Mouse (Mus musculus): ENCODE results near the gene Dpy19l3. TPM values are rescaled to one million over a fixed set of nuclear protein-coding genes. Genes with fewer than 3 reads are reported as not detected.
A peak's percentile ranks its signal among the peaks of the same experiment; 100 is the strongest.

The Dpy19l3 gene
- polyA plus RNA-seq, 1 experiment from 2014 or later: 13.1 TPM

GRCm38 (mm10) chr7:35774127-35774526 lies 19.9 kb upstream of the Dpy19l3 start:
- no peak overlapping the region for H3K4me2 ChIP-seq
- H3K9ac ChIP-seq: no peak overlapping the region
- H3K4me1 ChIP-seq (replicated peaks): no peaks in the 10 kb centered on the region
- H3K27me3 ChIP-seq: no peaks in the 10 kb centered on the region
- no peak overlapping the region for H3K4me3 ChIP-seq
- ATAC-seq (replicated peaks; ENCODE audit: insufficient number of reproducible peaks, insufficient read depth, low FRiP score, low read depth): no peak
- H3K36me3 ChIP-seq: peaks cover 52% of the 10 kb centered on the region
- no peaks in the 10 kb centered on the region for H3K9me3 ChIP-seq (replicated peaks)
- WGBS: 85% methylated on average over 12 of the region's 12 CpGs
- no peak overlapping the region for H3K27ac ChIP-seq

- H3K4me3 ChIP-seq: no peak overlapping the region
- H3K36me3 ChIP-seq: peaks cover 40% of the 10 kb centered on the region
- no peak overlapping the region for H3K27ac ChIP-seq
- ATAC-seq (replicated peaks; ENCODE audit: insufficient number of reproducible peaks, insufficient read depth, low FRiP score, low read depth): no peak
- no peak overlapping the region for H3K9ac ChIP-seq
- WGBS: 92% methylated on average over 8 of the region's 8 CpGs
- no peaks in the 10 kb centered on the region for H3K4me1 ChIP-seq (replicated peaks)
- H3K27me3 ChIP-seq: no peaks in the 10 kb centered on the region
- H3K4me2 ChIP-seq: no peak overlapping the region
- no peaks in the 10 kb centered on the region for H3K9me3 ChIP-seq (replicated peaks)
Measured at GRCm38 (mm10) chr7:35772347-35772746, 18.1 kb upstream of the Dpy19l3 start.

DNA sequence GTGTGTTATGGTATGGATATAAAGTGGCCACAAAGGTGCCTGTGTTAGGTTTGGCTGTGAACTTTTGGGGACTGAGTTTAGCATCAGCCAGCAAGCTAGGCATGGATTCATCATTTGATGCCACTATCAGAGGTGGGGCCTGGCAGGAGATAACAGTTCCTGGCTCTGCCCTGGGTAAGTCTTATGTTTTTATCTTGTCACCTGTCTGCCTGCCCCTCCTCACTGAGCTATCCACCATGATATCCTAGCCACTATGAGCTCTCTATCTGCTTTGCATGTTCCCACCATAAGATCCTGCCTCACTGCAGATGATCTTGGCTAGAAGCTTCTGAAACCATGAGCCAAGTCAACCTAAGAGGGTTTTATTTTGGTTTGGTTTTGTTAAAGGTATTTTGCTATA lies 16.9 kb upstream of the Dpy19l3 start:
- Histone ChIP-seq H3K9ac (no peak overlapping the region), H3K9me3 (replicated peaks) (no peaks in the 10 kb centered on the region), H3K4me3 (no peak overlapping the region), H3K27me3 (no peaks in the 10 kb centered on the region), H3K27ac (no peak overlapping the region), H3K36me3 (peaks cover 34% of the 10 kb centered on the region), H3K4me1 (replicated peaks) (no peaks in the 10 kb centered on the region), H3K4me2 (no peak overlapping the region)
- ATAC-seq (replicated peaks; ENCODE audit: insufficient number of reproducible peaks, insufficient read depth, low FRiP score, low read depth): no peak

- Histone ChIP-seq H3K4me3 (no peak overlapping the region), H3K9ac (no peak overlapping the region), H3K27me3 (no peaks in the 10 kb centered on the region), H3K4me2 (no peak overlapping the region), H3K36me3 (peaks cover 24% of the 10 kb centered on the region), H3K27ac (no peak overlapping the region), H3K4me1 (replicated peaks) (no peaks in the 10 kb centered on the region), H3K9me3 (replicated peaks) (no peaks in the 10 kb centered on the region)
- WGBS: 54% methylated on average over 7 of the region's 7 CpGs
- ATAC-seq (replicated peaks; ENCODE audit: insufficient number of reproducible peaks, insufficient read depth, low FRiP score, low read depth): no peak
Measured at GRCm38 (mm10) chr7:35770122-35770521, 15.9 kb upstream of the Dpy19l3 start.

DNA sequence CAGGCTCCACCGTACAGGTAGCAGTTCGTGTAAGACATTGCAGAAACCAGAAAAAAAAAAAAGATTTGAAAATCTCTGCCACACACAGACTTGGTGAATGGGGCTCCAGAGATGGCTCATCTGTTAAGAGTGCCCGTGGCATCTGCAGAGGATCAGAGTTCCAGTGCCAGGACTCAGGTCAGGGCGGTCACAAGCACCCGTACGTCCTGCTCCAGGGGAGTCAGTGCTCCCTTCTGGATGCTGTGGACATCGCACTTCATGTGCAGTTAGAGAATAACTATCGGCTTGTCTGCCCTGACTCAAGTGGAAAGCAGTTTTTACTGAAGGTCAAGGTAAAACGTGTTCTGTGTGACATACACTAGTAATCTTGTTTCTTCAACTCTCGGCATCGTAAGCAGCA lies 10.2 kb upstream of the Dpy19l3 start:
- no peak overlapping the region for H3K4me2 ChIP-seq
- H3K36me3 ChIP-seq: no peaks in the 10 kb centered on the region
- H3K27ac ChIP-seq: no peak overlapping the region
- WGBS: 87% methylated on average over 11 of the region's 11 CpGs
- no peaks in the 10 kb centered on the region for H3K4me1 ChIP-seq (replicated peaks)
- no peak overlapping the region for H3K4me3 ChIP-seq
- no peak for ATAC-seq (replicated peaks; ENCODE audit: insufficient number of reproducible peaks, insufficient read depth, low FRiP score, low read depth)
- no peaks in the 10 kb centered on the region for H3K9me3 ChIP-seq (replicated peaks)
- no peak overlapping the region for H3K9ac ChIP-seq
- no peaks in the 10 kb centered on the region for H3K27me3 ChIP-seq

DNA sequence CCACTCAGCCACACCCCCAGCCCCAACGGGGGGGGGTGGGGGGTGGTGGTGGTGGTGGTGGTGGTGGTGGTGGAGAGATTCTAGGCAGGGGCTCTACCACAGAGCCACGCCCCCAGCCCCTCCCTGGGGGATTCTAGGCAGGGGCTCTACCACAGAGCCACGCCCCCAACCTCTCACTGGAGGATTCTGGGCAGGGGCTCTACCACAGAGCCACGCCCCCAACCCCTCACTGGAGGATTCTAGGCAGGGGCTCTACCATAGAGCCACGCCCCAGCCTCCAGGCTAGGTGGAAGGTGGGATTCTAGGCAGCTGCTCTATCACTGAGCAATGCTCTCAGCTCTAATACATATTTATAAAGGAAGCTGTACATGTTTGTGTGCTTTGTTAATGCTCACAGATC lies 7.5 kb upstream of the Dpy19l3 start:
- ATAC-seq (replicated peaks; ENCODE audit: insufficient number of reproducible peaks, insufficient read depth, low FRiP score, low read depth): no peak
- 72% methylated on average over 5 of the region's 5 CpGs for WGBS
- H3K9ac ChIP-seq: no peak overlapping the region
- H3K4me2 ChIP-seq: no peak overlapping the region
- no peaks in the 10 kb centered on the region for H3K36me3 ChIP-seq
- no peak overlapping the region for H3K4me3 ChIP-seq
- H3K4me1 ChIP-seq (replicated peaks): no peaks in the 10 kb centered on the region
- H3K27ac ChIP-seq: no peak overlapping the region
- 0 out of 2 replicates have a peak, but pooled peaks cover 5% of the 10 kb centered on the region for H3K27me3 ChIP-seq
- H3K9me3 ChIP-seq (replicated peaks): no peaks in the 10 kb centered on the region

DNA sequence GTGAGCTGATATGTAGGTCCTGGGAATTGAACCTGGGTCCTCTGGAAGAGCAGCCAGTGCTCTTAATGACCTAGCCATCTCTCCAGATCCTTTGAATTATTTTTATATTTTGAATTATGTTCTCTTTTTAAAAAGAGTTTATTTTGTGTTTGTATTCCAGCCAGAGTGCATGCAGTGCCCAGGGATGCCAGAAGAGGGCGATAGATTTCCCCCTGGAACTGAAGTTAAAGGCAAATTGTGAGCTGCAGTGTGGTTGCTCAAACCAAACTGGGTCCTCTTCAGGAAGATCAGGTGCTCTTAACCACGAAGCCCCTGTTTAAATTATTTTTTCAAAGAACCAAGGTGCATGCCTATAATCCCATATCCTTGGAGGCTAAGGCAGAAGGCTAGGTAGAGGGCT lies 5.3 kb upstream of the Dpy19l3 start:
- Histone ChIP-seq H3K9me3 (replicated peaks) (no peaks in the 10 kb centered on the region), H3K27ac (no peak overlapping the region), H3K4me2 (no peak overlapping the region), H3K9ac (no peak overlapping the region), H3K27me3 (0 out of 2 replicates have a peak, but pooled peaks cover 5% of the 10 kb centered on the region), H3K4me1 (replicated peaks) (peaks cover 3% of the 10 kb centered on the region), H3K4me3 (no peak overlapping the region), H3K36me3 (no peaks in the 10 kb centered on the region)
- WGBS: 13% methylated on average over 2 of the region's 2 CpGs
- no peak for ATAC-seq (replicated peaks; ENCODE audit: insufficient number of reproducible peaks, insufficient read depth, low FRiP score, low read depth)

- no peaks in the 10 kb centered on the region for H3K36me3 ChIP-seq
- ATAC-seq (replicated peaks; ENCODE audit: insufficient number of reproducible peaks, insufficient read depth, low FRiP score, low read depth): no peak
- H3K4me3 ChIP-seq: no peak overlapping the region
- H3K9me3 ChIP-seq (replicated peaks): no peaks in the 10 kb centered on the region
- 0 out of 2 replicates have a peak, but pooled peaks cover 5% of the 10 kb centered on the region for H3K27me3 ChIP-seq
- 39% methylated on average over 14 of the region's 14 CpGs for WGBS
- no peak overlapping the region for H3K27ac ChIP-seq
- no peak overlapping the region for H3K4me2 ChIP-seq
- no peak overlapping the region for H3K9ac ChIP-seq
- peaks cover 13% of the 10 kb centered on the region for H3K4me1 ChIP-seq (replicated peaks)
Measured at GRCm38 (mm10) chr7:35756510-35757440, 2.5 kb upstream of the Dpy19l3 start.

DNA sequence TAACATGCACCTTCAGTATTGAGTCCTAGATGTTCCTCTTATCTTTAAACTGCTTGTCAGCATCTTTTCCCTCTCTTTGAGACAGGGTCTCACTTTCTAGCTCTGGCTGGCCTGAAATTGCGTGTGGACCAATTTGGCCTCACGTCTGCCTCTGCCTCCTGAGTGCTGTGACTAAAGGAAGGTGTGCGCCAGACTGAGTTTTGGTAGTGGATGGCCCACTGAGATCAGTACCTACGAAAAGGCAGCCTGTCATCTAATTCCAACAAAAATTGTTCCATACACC lies 573 bp upstream of the Dpy19l3 start:
- 0 out of 2 replicates have a peak overlapping the region, but pooled peaks have one; percentile 56 for H3K27ac ChIP-seq
- H3K4me3 ChIP-seq: peak overlapping the region; percentile 87
- H3K9me3 ChIP-seq (replicated peaks): no peaks in the 10 kb centered on the region
- 0 out of 2 replicates have a peak, but pooled peaks cover 5% of the 10 kb centered on the region for H3K27me3 ChIP-seq
- 65% methylated on average over 4 of the region's 4 CpGs for WGBS
- no peak for ATAC-seq (replicated peaks; ENCODE audit: insufficient number of reproducible peaks, insufficient read depth, low FRiP score, low read depth)
- H3K4me1 ChIP-seq (replicated peaks): peaks cover 13% of the 10 kb centered on the region
- peak overlapping the region; percentile 100 for H3K4me2 ChIP-seq
- H3K9ac ChIP-seq: no peak overlapping the region; the same call in 1 of the 2 replicates
- H3K36me3 ChIP-seq: no peaks in the 10 kb centered on the region

DNA sequence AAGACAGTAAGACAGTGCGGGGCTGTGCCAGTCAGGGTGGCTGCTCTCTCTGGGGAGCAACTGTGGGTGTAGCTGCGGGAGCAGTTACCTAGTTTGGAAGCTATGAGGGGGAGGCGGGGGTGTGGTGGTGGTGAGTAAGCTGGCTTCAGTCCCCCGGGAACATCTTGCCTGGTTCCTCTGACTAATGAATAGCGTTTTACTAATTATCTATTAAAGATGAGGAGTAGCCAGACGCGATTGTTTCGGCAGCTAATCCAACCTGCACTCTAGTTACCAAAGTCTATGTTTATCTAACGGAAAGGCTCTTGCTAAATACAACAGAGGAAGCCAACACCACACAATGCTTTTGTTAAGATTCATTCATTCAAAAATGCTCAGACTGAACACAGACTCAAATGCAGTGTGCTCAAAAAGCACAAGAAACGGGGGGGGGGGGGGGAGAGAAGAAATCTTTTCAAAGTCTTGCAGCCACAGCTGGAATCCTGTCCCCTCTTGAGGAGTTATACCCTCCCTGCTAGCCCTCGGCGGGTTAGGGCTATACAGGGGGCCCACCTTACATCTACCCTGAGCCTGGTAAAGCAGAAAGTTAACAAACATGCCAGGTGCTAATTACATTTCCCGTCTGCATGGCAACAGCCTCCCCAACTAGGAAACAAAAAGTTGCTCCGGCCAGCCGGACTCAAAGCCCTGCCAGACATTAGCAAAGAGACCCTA lies 778 bp downstream of the Dpy19l3 start:
- Histone ChIP-seq H3K27me3 (0 out of 2 replicates have a peak, but pooled peaks cover 5% of the 10 kb centered on the region), H3K9me3 (replicated peaks) (no peaks in the 10 kb centered on the region), H3K4me1 (replicated peaks) (peaks cover 13% of the 10 kb centered on the region), H3K4me3 (peak overlapping the region; percentile 87), H3K36me3 (peaks cover 3% of the 10 kb centered on the region; the same call in 1 of the 2 replicates), H3K27ac (no peak overlapping the region), H3K9ac (peak overlapping the region; percentile 74), H3K4me2 (peak overlapping the region; percentile 100)
- no peak for ATAC-seq (replicated peaks; ENCODE audit: insufficient number of reproducible peaks, insufficient read depth, low FRiP score, low read depth)
- WGBS: 5% methylated on average over 15 of the region's 15 CpGs

DNA sequence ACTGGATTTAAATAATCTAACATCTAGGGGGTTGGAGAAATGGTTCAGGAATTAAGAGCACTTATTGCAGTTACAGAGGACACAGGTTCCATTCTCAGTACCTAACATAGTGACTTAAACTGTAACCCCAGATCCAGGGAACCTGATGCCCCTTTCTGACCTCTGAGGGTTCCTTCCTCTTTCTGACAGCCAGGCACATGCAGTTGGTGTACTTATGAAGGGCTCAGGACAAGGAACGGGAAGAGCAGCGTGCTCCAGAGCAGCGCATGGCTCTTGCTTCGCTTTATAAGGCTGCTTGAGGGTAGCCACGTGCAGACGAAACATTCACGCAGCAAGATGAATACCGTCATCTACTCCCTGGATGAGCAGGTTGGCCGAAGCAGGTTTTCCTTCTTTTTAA lies 3.4 kb downstream of the Dpy19l3 start:
- no peaks in the 10 kb centered on the region for H3K9me3 ChIP-seq (replicated peaks)
- ATAC-seq (replicated peaks; ENCODE audit: insufficient number of reproducible peaks, insufficient read depth, low FRiP score, low read depth): no peak
- peaks cover 13% of the 10 kb centered on the region for H3K4me1 ChIP-seq (replicated peaks)
- no peak overlapping the region for H3K27ac ChIP-seq
- WGBS: 90% methylated on average over 9 of the region's 9 CpGs
- H3K4me2 ChIP-seq: no peak overlapping the region
- peaks cover 12% of the 10 kb centered on the region; the same call in 1 of the 2 replicates for H3K36me3 ChIP-seq
- H3K27me3 ChIP-seq: no peaks in the 10 kb centered on the region
- H3K4me3 ChIP-seq: no peak overlapping the region
- H3K9ac ChIP-seq: no peak overlapping the region

Data from heart, embryonic 15.5 days (tissue).